ENCODE assay signal across 16 mouse cellular contexts in the genomic region with DNA sequence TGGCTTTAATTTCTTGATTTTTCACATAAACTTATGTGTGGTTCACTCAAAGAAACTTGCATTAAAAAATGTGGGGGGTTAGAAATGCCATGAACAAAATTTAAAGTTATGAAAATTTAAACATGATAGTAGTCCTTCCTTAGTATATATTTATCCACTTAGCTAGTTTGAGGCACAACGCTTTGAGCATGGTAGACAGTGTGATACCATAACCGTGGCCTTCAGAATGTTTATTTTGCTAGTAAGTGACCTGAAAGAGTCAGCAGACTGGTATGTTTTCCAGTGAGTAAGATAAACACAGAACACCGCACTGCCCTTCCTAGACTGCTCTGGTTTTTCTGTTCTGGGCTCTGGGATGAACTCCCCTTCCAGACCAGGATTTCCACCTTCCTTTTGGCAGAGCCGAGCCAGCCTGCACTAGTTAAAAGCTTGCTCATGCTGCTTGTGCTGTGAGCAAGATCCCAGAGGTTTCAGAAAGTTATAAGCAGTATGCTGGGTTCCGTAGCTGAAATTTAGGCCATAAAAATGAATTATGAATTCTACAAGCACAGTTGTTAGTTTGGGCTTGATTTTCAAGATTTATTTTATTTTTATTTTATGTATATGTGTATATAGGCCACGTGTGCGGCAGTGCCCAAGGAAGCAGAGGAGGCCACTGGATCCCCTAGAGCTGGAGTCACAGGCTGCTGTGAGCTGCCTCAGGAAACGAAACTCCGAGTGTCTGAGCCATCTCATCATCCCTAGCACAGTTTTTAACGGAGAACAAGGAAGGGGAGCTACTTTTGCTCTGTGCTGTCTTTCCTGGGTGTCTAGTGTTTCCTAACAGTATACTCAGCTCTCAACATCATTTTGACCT. TPM values are rescaled to one million over a fixed set of nuclear protein-coding genes. Genes with fewer than 3 reads are reported as not detected.
DNase-seq lines count a peak whose midpoint lies in the region; ATAC-seq and TF ChIP-seq lines count a peak whose summit lies in the region.
"Had no signal": no experiment of that assay in that cellular context is flagged by ENCODE, and none has a peak within 500 bp of the region (broad histone marks: within the 10 kb centered on the region; RNA-seq: fewer than 3 reads in every experiment).

No protein-coding gene starts in this region.

- H3K4me1 ChIP-seq in heart, embryonic 12.5 days (replicated peaks), result no peaks in the 10 kb centered on the region
- no peaks in the 10 kb centered on the region for H3K4me1 ChIP-seq in heart, adult 2 months (ENCODE audit: control insufficient read depth, insufficient read depth, low read length)
- H3K4me1 ChIP-seq in embryonic facial prominence, embryonic 13.5 days, result 0 out of 2 replicates have a peak, but pooled peaks cover 2% of the 10 kb centered on the region
- H3K4me1 ChIP-seq in hindbrain, embryonic 16.5 days (ENCODE audit: control insufficient read depth, insufficient read depth, low read depth, low read length), result no peaks in the 10 kb centered on the region

- H3K36me3 ChIP-seq in heart, embryonic 12.5 days, result no peaks in the 10 kb centered on the region
- H3K36me3 ChIP-seq in heart, adult 2 months (ENCODE audit: control insufficient read depth, insufficient read depth, low read length), result no peaks in the 10 kb centered on the region
- H3K36me3 ChIP-seq in embryonic facial prominence, embryonic 13.5 days, result no peaks in the 10 kb centered on the region
- H3K36me3 ChIP-seq in hindbrain, embryonic 16.5 days (ENCODE audit: control insufficient read depth, insufficient read depth, low read length), result no peaks in the 10 kb centered on the region
- H3K36me3 ChIP-seq: lung, embryonic 15.5 days had no signal

- no peaks in the 10 kb centered on the region for H3K27me3 ChIP-seq in heart, embryonic 12.5 days (replicated peaks)
- H3K27me3 ChIP-seq in heart, adult 2 months (ENCODE audit: control insufficient read depth, insufficient read depth, low read length), result no peaks in the 10 kb centered on the region
- no peaks in the 10 kb centered on the region for H3K27me3 ChIP-seq in embryonic facial prominence, embryonic 13.5 days
- no peaks in the 10 kb centered on the region for H3K27me3 ChIP-seq in hindbrain, embryonic 16.5 days (replicated peaks; ENCODE audit: control insufficient read depth, insufficient read depth, low read length)
- H3K27me3 ChIP-seq: lung, embryonic 15.5 days; megakaryocyte, embryonic 14.5 days had no signal

- H3K79me2 ChIP-seq in heart, adult 2 months (replicated peaks; ENCODE audit: control insufficient read depth, insufficient read depth, low read length), result no peaks in the 10 kb centered on the region

- H3K9ac ChIP-seq in heart, embryonic 12.5 days, result no peak overlapping the region
- H3K9ac ChIP-seq in heart, adult 2 months (ENCODE audit: low read depth, low read length), result no peak overlapping the region
- no peak overlapping the region for H3K9ac ChIP-seq in embryonic facial prominence, embryonic 13.5 days
- no peak overlapping the region for H3K9ac ChIP-seq in hindbrain, embryonic 16.5 days (ENCODE audit: low read depth, low read length)
- H3K9ac ChIP-seq: forebrain, postnatal 0 days; lung, embryonic 15.5 days had no signal

- intact Hi-C loops in heart, adult 2 months (cut with DNase I), result no loop called here

- no peak for TF ChIP-seq CTCF in heart, adult 2 months (IDR thresholded peaks at IDR 0.05)

- H3K4me2 ChIP-seq in heart, embryonic 12.5 days, result no peak overlapping the region
- no peak overlapping the region for H3K4me2 ChIP-seq in embryonic facial prominence, embryonic 13.5 days
- H3K4me2 ChIP-seq in hindbrain, embryonic 16.5 days (ENCODE audit: low read length), result no peak overlapping the region
- H3K4me2 ChIP-seq: lung, embryonic 15.5 days had no signal

- no peak for TF ChIP-seq EP300 in heart, adult 2 months (IDR thresholded peaks at IDR 0.05; ENCODE audit: insufficient read depth, low read depth, low read length)

- no peak for TF ChIP-seq POLR2A in heart, adult 2 months (IDR thresholded peaks at IDR 0.05; ENCODE audit: insufficient read depth, low read depth, low read length)

- H3K27ac ChIP-seq in heart, embryonic 12.5 days (ENCODE audit: poor library complexity, severe bottlenecking), result no peak overlapping the region
- H3K27ac ChIP-seq in heart, adult 2 months, result no peak overlapping the region
- peak overlapping the region; percentile 39; the same call in 1 of the 2 replicates for H3K27ac ChIP-seq in embryonic facial prominence, embryonic 13.5 days
- H3K27ac ChIP-seq in hindbrain, embryonic 16.5 days (ENCODE audit: low read depth, low read length), result no peak overlapping the region
- H3K27ac ChIP-seq: hindbrain, postnatal 0 days; lung, embryonic 15.5 days had no signal

- ATAC-seq in heart, embryonic 12.5 days (ENCODE audit: insufficient number of reproducible peaks, low FRiP score), result peak; percentile 15; the same call in 1 of the 2 replicates
- peak; percentile 69; the same call in 1 of the 2 replicates for ATAC-seq in embryonic facial prominence, embryonic 13.5 days (ENCODE audit: insufficient number of reproducible peaks, insufficient read depth, low FRiP score, low TSS enrichment, low read depth)
- no peak for ATAC-seq in hindbrain, embryonic 16.5 days
- ATAC-seq: CD4-positive, CD25-positive, alpha-beta regulatory T cell, adult 4 months; hindbrain, postnatal 0 days had no signal

- no peak for DNase-seq in heart, adult 2 months
- DNase-seq in ovary, postnatal 36 days (ENCODE audit: low spot score), result peak; percentile 21
- DNase-seq in ovary, postnatal 14 days (ENCODE audit: low spot score), result no peak
- no peak for DNase-seq in cerebellum, adult 11-12 months
- DNase-seq in B cell, adult 2 months, result no peak
- DNase-seq: adrenal gland, postnatal 25 days; forebrain, postnatal 0 days; heart, postnatal 14 days; thymus, adult 18-20 months had no signal

- WGBS in heart, embryonic 12.5 days, result 52% methylated on average over 10 of the region's 10 CpGs
- 51% methylated on average over 10 of the region's 10 CpGs for WGBS in heart, adult 2 months
- 62% methylated on average over 10 of the region's 10 CpGs for WGBS in embryonic facial prominence, embryonic 13.5 days
- WGBS in hindbrain, embryonic 16.5 days, result 71% methylated on average over 10 of the region's 10 CpGs

- no peaks in the 10 kb centered on the region for H3K9me3 ChIP-seq in heart, embryonic 12.5 days (replicated peaks)
- no peaks in the 10 kb centered on the region for H3K9me3 ChIP-seq in embryonic facial prominence, embryonic 13.5 days
- no peaks in the 10 kb centered on the region for H3K9me3 ChIP-seq in hindbrain, embryonic 16.5 days (ENCODE audit: control insufficient read depth, low read length)
- H3K9me3 ChIP-seq: lung, embryonic 15.5 days had no signal

- H3K4me3 ChIP-seq in heart, embryonic 12.5 days, result no peak overlapping the region
- H3K4me3 ChIP-seq in heart, adult 2 months, result no peak overlapping the region
- H3K4me3 ChIP-seq in embryonic facial prominence, embryonic 13.5 days, result no peak overlapping the region
- no peak overlapping the region for H3K4me3 ChIP-seq in hindbrain, embryonic 16.5 days (ENCODE audit: low read length)
- H3K4me3 ChIP-seq: lung, embryonic 15.5 days; megakaryocyte, embryonic 14.5 days had no signal

RNA-seq across cellular contexts. Expression of a gene that starts 21.5 kb away (rescaled TPM):
- polyA plus RNA-seq in heart, embryonic 12.5 days (2016; fragmentation: Nextera tagmentation; extraction: Ambion mirVana), result 16.3 and 16.5 TPM in 2 replicates
- total RNA-seq in heart, adult 2 months (2021), result 1 to 10 TPM; 5.6 to 7.4 TPM
- 5.1 TPM in 2 replicates for polyA plus RNA-seq in heart, adult 2 months (2012; rRNA removed)
- polyA plus RNA-seq in embryonic facial prominence, embryonic 13.5 days (2015; fragmentation: Nextera tagmentation; extraction: Ambion mirVana), result 41.6 and 42.1 TPM in 2 replicates
- 46.5 and 55.9 TPM in 2 replicates for polyA plus RNA-seq in hindbrain, embryonic 16.5 days (2015; fragmentation: Nextera tagmentation; extraction: Ambion mirVana)
- polyA plus RNA-seq: CD4-positive, CD25-positive, alpha-beta regulatory T cell, adult 4 months had no signal
